Mouse (Mus musculus) central nervous system, embryonic 11.5 days (tissue): ENCODE measurements around the gene Gjc3. TPM values are rescaled to one million over a fixed set of nuclear protein-coding genes. Genes with fewer than 3 reads are reported as not detected.

Source experiments
- polyA plus RNA-seq: library from polyadenylated mRNA; depleted of rRNA; stranded (reverse); fragments of >200 nt; gene quantifications from 2 replicates; pipeline ENCODE4 v1.2.3, GENCODE M21; 2012; rRNA removed

Gjc3 gene
- 0.10 and 0.37 TPM in 2 replicates for polyA plus RNA-seq

GRCm38 (mm10) chr5:137962945-137963344 is at the start of gene Gjc3:
Gene Gjc3 (minus strand): TSS chr5:137963098.

GRCm38 (mm10) chr5:137981300-137981699 is 18.4 kb upstream of the Gjc3 start, which contains the start of gene Azgp1:
Gene Azgp1 (plus strand): TSS chr5:137981520.

GRCm38 (mm10) chr5:137921532-137921931 is 41.4 kb downstream of the Gjc3 start, which contains the start of gene Cyp3a13:
Gene Cyp3a13 (minus strand): TSS chr5:137921619.

Other genes with a start within 250 kb of the Gjc3 start
- gene Nyap1, start 221.5 kb downstream of the Gjc3 start, polyA plus RNA-seq = 40.0 and 67.1 TPM in 2 replicates
- gene Tsc22d4, start 217.4 kb downstream of the Gjc3 start, polyA plus RNA-seq = 35.3 and 42.8 TPM in 2 replicates
- 45.8 and 159 TPM in 2 replicates for gene Ppp1r35, start 184.2 kb downstream of the Gjc3 start, polyA plus RNA-seq
- gene Mepce, start 175.4 kb downstream of the Gjc3 start, polyA plus RNA-seq = 35.3 and 36.9 TPM in 2 replicates
- 18.1 and 26.0 TPM in 2 replicates for gene Zcwpw1, start 175.3 kb downstream of the Gjc3 start, polyA plus RNA-seq
- gene Pilra, start 126.8 kb downstream of the Gjc3 start, polyA plus RNA-seq = 0.27 and 0.35 TPM in 2 replicates
- gene Pilrb1, start 105.0 kb downstream of the Gjc3 start, polyA plus RNA-seq = 0.02 and 0.12 TPM in 2 replicates
- 0.09 and 0.24 TPM in 2 replicates for gene Pilrb2, start 91.3 kb downstream of the Gjc3 start, polyA plus RNA-seq
- gene Cyp3a13, start 41.5 kb downstream of the Gjc3 start, polyA plus RNA-seq = 0.02 and 0.08 TPM in 2 replicates
- not detected in 2 replicates for gene Azgp1, start 18.4 kb upstream of the Gjc3 start, polyA plus RNA-seq
- not detected in 2 replicates for gene Smok3a, start 58.2 kb upstream of the Gjc3 start, polyA plus RNA-seq
- gene Smok3b, start 58.3 kb upstream of the Gjc3 start, polyA plus RNA-seq = not detected in 2 replicates
- not detected in 2 replicates for gene Smok3c, start 90.1 kb upstream of the Gjc3 start, polyA plus RNA-seq
- 16.0 and 21.4 TPM in 2 replicates for gene Zkscan1, start 122.0 kb upstream of the Gjc3 start, polyA plus RNA-seq
- gene Zscan21, start 153.8 kb upstream of the Gjc3 start, polyA plus RNA-seq = 60.7 and 72.1 TPM in 2 replicates
- 15.0 and 20.4 TPM in 2 replicates for gene Zfp113, start 192.6 kb upstream of the Gjc3 start, polyA plus RNA-seq
- 98.2 and 167 TPM in 2 replicates for gene Cops6, start 198.0 kb upstream of the Gjc3 start, polyA plus RNA-seq
- 50.7 and 67.8 TPM in 2 replicates for gene Ap4m1, start 208.9 kb upstream of the Gjc3 start, polyA plus RNA-seq
- 257 and 285 TPM in 2 replicates for gene Mcm7, start 209.3 kb upstream of the Gjc3 start, polyA plus RNA-seq
- 79.7 and 99.7 TPM in 2 replicates for gene Taf6, start 224.4 kb upstream of the Gjc3 start, polyA plus RNA-seq
- 53.3 and 94.0 TPM in 2 replicates for gene Cnpy4, start 224.4 kb upstream of the Gjc3 start, polyA plus RNA-seq
- gene Mblac1, start 231.2 kb upstream of the Gjc3 start, polyA plus RNA-seq = 7.2 and 12.9 TPM in 2 replicates